Mouse (Mus musculus): ENCODE results near the gene 9130213A22Rik. TPM values are rescaled to one million over a fixed set of nuclear protein-coding genes. Genes with fewer than 3 reads are reported as not detected.
A peak's percentile ranks its signal among the peaks of the same experiment; 100 is the strongest.

Gene 9130213A22Rik
- polyA plus RNA-seq (2014; fragmentation: Nextera tagmentation; extraction: Ambion mirVana) = 0.11 and 0.43 TPM in 2 replicates

DNA sequence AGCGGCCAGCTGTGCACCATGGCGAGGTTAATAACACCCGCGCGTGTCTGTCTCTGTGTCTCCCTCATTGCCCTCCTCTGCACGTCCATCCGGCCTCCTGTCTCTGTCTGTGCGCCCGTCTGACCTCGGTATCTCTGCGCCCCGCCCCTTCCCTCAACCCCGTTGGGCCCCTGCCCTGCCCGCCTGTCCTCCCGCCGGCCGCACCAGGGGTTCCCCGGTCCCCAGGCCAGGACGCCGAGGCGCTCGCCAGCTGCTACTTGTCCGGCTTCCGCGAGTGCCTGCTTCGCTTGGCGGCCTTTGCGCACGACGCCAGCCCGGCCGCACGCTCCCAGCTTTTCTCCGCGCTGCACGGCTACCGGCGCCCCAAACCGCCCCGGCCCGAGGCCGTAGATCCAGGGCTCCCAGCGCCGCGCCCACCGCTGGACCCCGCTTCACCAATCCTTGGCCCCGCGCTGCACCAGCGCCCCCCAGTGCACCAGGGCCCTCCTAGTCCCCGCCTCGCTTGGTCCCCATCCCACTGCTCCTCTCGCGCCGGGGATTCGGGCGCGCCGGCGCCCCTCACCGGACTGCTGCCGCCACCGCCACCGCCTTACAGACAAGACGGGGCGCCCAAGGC is at the start of gene 9130213A22Rik:
TSS of gene 9130213A22Rik (minus strand) at position 254 of the 616 bp plus-strand sequence.
- Histone ChIP-seq H3K9ac (ENCODE audit: low read depth, low read length) (peak within 1 kb of the TSS; percentile 62), H3K27ac (ENCODE audit: low read depth, low read length) (peak within 1 kb of the TSS; percentile 78), H3K9me3 (ENCODE audit: control insufficient read depth, low read length) (no peaks in the 10 kb centered on the region), H3K36me3 (ENCODE audit: control insufficient read depth, insufficient read depth, low read length) (no peaks in the 10 kb centered on the region), H3K4me2 (replicated peaks; ENCODE audit: low read depth, low read length) (peak within 1 kb of the TSS; percentile 95), H3K4me1 (ENCODE audit: control insufficient read depth, insufficient read depth, low read length) (peaks cover 30% of the 10 kb centered on the region; the same call in 1 of the 2 replicates), H3K4me3 (ENCODE audit: low read length) (peak within 1 kb of the TSS; percentile 80), H3K27me3 (ENCODE audit: control insufficient read depth, insufficient read depth, low read length) (no peaks in the 10 kb centered on the region)
- under 1% methylated on average over 62 of the region's 66 CpGs for WGBS
- peak; percentile 65 for ATAC-seq (ENCODE audit: low FRiP score, low TSS enrichment)

DNA sequence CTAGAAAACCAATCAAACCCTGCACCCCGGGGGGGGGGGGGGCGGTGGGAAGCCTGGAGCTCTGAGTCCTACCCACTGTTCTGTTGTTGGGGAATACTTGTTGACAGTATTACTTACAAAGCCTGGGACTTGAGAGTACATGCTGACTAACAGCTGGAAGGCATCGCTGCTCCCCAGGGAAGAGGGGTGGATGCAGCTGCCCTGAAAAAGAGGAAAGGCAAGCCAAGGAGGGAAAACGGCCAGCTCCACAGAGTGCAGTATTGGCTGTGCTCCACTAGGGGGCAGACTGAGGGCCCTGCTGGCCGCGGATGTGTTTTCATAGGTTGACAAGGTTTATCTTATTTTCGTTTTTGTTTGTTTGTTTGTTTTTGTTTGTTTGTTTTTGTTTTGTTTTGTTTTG is 49.2 kb upstream of the 9130213A22Rik start:
- H3K4me3 ChIP-seq (ENCODE audit: low read length) = no peak overlapping the region
- ATAC-seq (ENCODE audit: low FRiP score, low TSS enrichment) = no peak
- 26% methylated on average over 7 of the region's 7 CpGs for WGBS
- H3K27ac ChIP-seq (ENCODE audit: low read depth, low read length) = no peak overlapping the region
- no peak overlapping the region for H3K9ac ChIP-seq (ENCODE audit: low read depth, low read length)
- no peaks in the 10 kb centered on the region for H3K9me3 ChIP-seq (ENCODE audit: control insufficient read depth, low read length)
- H3K4me2 ChIP-seq (replicated peaks; ENCODE audit: low read depth, low read length) = no peak overlapping the region
- H3K36me3 ChIP-seq (ENCODE audit: control insufficient read depth, insufficient read depth, low read length) = no peaks in the 10 kb centered on the region
- H3K4me1 ChIP-seq (ENCODE audit: control insufficient read depth, insufficient read depth, low read length) = 0 out of 2 replicates have a peak, but pooled peaks cover 3% of the 10 kb centered on the region
- H3K27me3 ChIP-seq (ENCODE audit: control insufficient read depth, insufficient read depth, low read length) = no peaks in the 10 kb centered on the region

- 86% methylated on average over 12 of the region's 12 CpGs for WGBS
- no peak overlapping the region for H3K4me3 ChIP-seq (ENCODE audit: low read length)
- H3K9ac ChIP-seq (ENCODE audit: low read depth, low read length) = no peak overlapping the region
- no peak for ATAC-seq (ENCODE audit: low FRiP score, low TSS enrichment)
- 0 out of 2 replicates have a peak, but pooled peaks cover 3% of the 10 kb centered on the region for H3K4me1 ChIP-seq (ENCODE audit: control insufficient read depth, insufficient read depth, low read length)
- H3K9me3 ChIP-seq (ENCODE audit: control insufficient read depth, low read length) = no peaks in the 10 kb centered on the region
- no peaks in the 10 kb centered on the region for H3K36me3 ChIP-seq (ENCODE audit: control insufficient read depth, insufficient read depth, low read length)
- H3K27ac ChIP-seq (ENCODE audit: low read depth, low read length) = no peak overlapping the region
- H3K4me2 ChIP-seq (replicated peaks; ENCODE audit: low read depth, low read length) = no peak overlapping the region
- no peaks in the 10 kb centered on the region for H3K27me3 ChIP-seq (ENCODE audit: control insufficient read depth, insufficient read depth, low read length)
These were observed 46.9 kb upstream of the 9130213A22Rik start for GRCm38 (mm10) chr11:69169313-69169712.

- Histone ChIP-seq H3K9me3 (ENCODE audit: control insufficient read depth, low read length) (no peaks in the 10 kb centered on the region), H3K36me3 (ENCODE audit: control insufficient read depth, insufficient read depth, low read length) (no peaks in the 10 kb centered on the region), H3K27ac (ENCODE audit: low read depth, low read length) (no peak within 1 kb of the TSS), H3K4me2 (replicated peaks; ENCODE audit: low read depth, low read length) (peak within 1 kb of the TSS; percentile 31), H3K9ac (ENCODE audit: low read depth, low read length) (peak within 1 kb of the TSS; percentile 8; the same call in 1 of the 2 replicates), H3K27me3 (ENCODE audit: control insufficient read depth, insufficient read depth, low read length) (peaks cover 14% of the 10 kb centered on the region), H3K4me3 (ENCODE audit: low read length) (peak within 1 kb of the TSS; percentile 19), H3K4me1 (ENCODE audit: control insufficient read depth, insufficient read depth, low read length) (peaks cover 8% of the 10 kb centered on the region; the same call in 1 of the 2 replicates)
- peak; percentile 79 for ATAC-seq (ENCODE audit: low FRiP score, low TSS enrichment)
- WGBS = 3% methylated on average over 18 of the region's 18 CpGs
These were observed 34.4 kb upstream of the 9130213A22Rik start, which contains the start of gene Alox12b for GRCm38 (mm10) chr11:69156800-69157199. Gene Alox12b (plus strand): TSS chr11:69156989.

DNA sequence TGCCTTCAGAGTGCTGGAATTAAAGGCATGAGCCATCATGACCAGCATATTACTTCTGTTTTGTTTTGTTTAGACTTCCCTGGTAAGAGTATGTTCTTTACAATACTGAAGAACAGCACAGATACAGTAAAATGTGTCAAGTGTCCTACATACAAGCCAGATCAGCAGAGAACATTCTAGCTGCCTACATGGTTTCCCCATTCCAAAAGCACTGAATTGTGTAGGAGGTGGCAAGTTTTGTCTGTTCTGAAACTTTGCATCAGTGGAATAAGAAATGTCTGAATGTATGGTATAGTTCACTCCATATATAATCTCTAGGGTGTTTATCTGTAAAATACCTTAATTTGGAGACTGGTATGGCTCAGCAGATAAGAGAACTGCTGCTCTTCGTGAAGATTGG is 33.0 kb upstream of the 9130213A22Rik start:
- WGBS = 59% methylated on average over 1 of the region's 1 CpGs
- H3K9ac ChIP-seq (ENCODE audit: low read depth, low read length) = no peak overlapping the region
- peaks cover 8% of the 10 kb centered on the region; the same call in 1 of the 2 replicates for H3K4me1 ChIP-seq (ENCODE audit: control insufficient read depth, insufficient read depth, low read length)
- no peaks in the 10 kb centered on the region for H3K36me3 ChIP-seq (ENCODE audit: control insufficient read depth, insufficient read depth, low read length)
- H3K27ac ChIP-seq (ENCODE audit: low read depth, low read length) = no peak overlapping the region
- no peaks in the 10 kb centered on the region for H3K9me3 ChIP-seq (ENCODE audit: control insufficient read depth, low read length)
- no peak overlapping the region for H3K4me2 ChIP-seq (replicated peaks; ENCODE audit: low read depth, low read length)
- no peak overlapping the region for H3K4me3 ChIP-seq (ENCODE audit: low read length)
- peaks cover 14% of the 10 kb centered on the region for H3K27me3 ChIP-seq (ENCODE audit: control insufficient read depth, insufficient read depth, low read length)
- no peak for ATAC-seq (ENCODE audit: low FRiP score, low TSS enrichment)

DNA sequence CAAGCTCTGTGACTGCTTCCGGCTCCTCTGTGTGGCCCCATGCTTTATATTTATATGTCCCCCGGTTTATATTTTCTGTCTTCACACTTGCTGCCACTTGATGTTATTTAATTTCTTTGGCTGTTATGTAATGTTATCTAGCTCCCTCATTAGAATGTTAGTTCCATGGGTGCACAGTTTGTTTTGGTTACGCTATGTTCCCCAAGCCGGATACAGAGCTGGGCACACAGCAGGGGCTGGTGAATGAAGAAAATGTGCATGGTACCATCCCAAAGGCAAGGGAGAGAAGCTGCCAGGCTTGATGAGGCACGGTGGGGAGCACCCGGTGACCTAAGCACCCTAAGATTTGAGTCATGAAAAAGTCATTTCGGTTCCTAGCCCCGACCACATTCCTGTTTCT is 31.4 kb upstream of the 9130213A22Rik start:
- Histone ChIP-seq H3K9ac (ENCODE audit: low read depth, low read length) (no peak overlapping the region), H3K27me3 (ENCODE audit: control insufficient read depth, insufficient read depth, low read length) (peaks cover 14% of the 10 kb centered on the region), H3K36me3 (ENCODE audit: control insufficient read depth, insufficient read depth, low read length) (no peaks in the 10 kb centered on the region), H3K27ac (ENCODE audit: low read depth, low read length) (no peak overlapping the region), H3K4me2 (replicated peaks; ENCODE audit: low read depth, low read length) (no peak overlapping the region), H3K9me3 (ENCODE audit: control insufficient read depth, low read length) (no peaks in the 10 kb centered on the region), H3K4me1 (ENCODE audit: control insufficient read depth, insufficient read depth, low read length) (peaks cover 8% of the 10 kb centered on the region; the same call in 1 of the 2 replicates), H3K4me3 (ENCODE audit: low read length) (no peak overlapping the region)
- no peak for ATAC-seq (ENCODE audit: low FRiP score, low TSS enrichment)
- 86% methylated on average over 8 of the region's 8 CpGs for WGBS

- no peak overlapping the region for H3K27ac ChIP-seq (ENCODE audit: low read depth, low read length)
- 57% methylated on average over 6 of the region's 6 CpGs for WGBS
- no peaks in the 10 kb centered on the region for H3K27me3 ChIP-seq (ENCODE audit: control insufficient read depth, insufficient read depth, low read length)
- ATAC-seq (ENCODE audit: low FRiP score, low TSS enrichment) = no peak
- H3K4me2 ChIP-seq (replicated peaks; ENCODE audit: low read depth, low read length) = peak overlapping the region; percentile 33
- H3K36me3 ChIP-seq (ENCODE audit: control insufficient read depth, insufficient read depth, low read length) = no peaks in the 10 kb centered on the region
- no peaks in the 10 kb centered on the region for H3K9me3 ChIP-seq (ENCODE audit: control insufficient read depth, low read length)
- no peaks in the 10 kb centered on the region for H3K4me1 ChIP-seq (ENCODE audit: control insufficient read depth, insufficient read depth, low read length)
- H3K4me3 ChIP-seq (ENCODE audit: low read length) = peak overlapping the region; percentile 10; the same call in 1 of the 2 replicates
- H3K9ac ChIP-seq (ENCODE audit: low read depth, low read length) = 0 out of 2 replicates have a peak overlapping the region, but pooled peaks have one; percentile 28
These were observed 28.6 kb upstream of the 9130213A22Rik start for GRCm38 (mm10) chr11:69151004-69151403.

DNA sequence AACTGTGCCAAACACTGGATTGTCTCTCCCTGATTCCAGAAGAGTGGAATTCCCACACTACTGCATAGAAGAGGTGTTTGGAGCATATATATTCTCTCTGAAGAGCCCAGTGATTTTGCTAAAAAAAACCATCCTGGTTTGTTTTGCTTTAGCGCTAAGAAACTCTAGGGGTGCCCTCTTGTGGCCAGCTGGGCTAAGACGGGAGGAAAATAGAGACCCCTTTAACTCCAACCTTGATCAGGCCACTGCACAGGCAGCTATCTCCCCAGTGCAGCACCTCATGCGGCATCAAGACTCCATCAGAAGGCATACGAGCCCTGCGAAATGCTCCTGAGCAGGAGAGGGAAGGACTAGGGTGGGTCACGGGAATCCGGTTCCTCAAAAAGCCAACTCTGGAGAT is 28.1 kb upstream of the 9130213A22Rik start:
- H3K27ac ChIP-seq (ENCODE audit: low read depth, low read length) = no peak overlapping the region
- WGBS = 5% methylated on average over 7 of the region's 7 CpGs
- no peak for ATAC-seq (ENCODE audit: low FRiP score, low TSS enrichment)
- H3K36me3 ChIP-seq (ENCODE audit: control insufficient read depth, insufficient read depth, low read length) = no peaks in the 10 kb centered on the region
- no peak overlapping the region for H3K9ac ChIP-seq (ENCODE audit: low read depth, low read length)
- H3K9me3 ChIP-seq (ENCODE audit: control insufficient read depth, low read length) = no peaks in the 10 kb centered on the region
- H3K4me2 ChIP-seq (replicated peaks; ENCODE audit: low read depth, low read length) = peak overlapping the region; percentile 33
- no peaks in the 10 kb centered on the region for H3K27me3 ChIP-seq (ENCODE audit: control insufficient read depth, insufficient read depth, low read length)
- H3K4me1 ChIP-seq (ENCODE audit: control insufficient read depth, insufficient read depth, low read length) = no peaks in the 10 kb centered on the region
- H3K4me3 ChIP-seq (ENCODE audit: low read length) = peak overlapping the region; percentile 10; the same call in 1 of the 2 replicates

- Histone ChIP-seq H3K4me3 (ENCODE audit: low read length) (no peak overlapping the region), H3K36me3 (ENCODE audit: control insufficient read depth, insufficient read depth, low read length) (no peaks in the 10 kb centered on the region), H3K4me1 (ENCODE audit: control insufficient read depth, insufficient read depth, low read length) (no peaks in the 10 kb centered on the region), H3K9me3 (ENCODE audit: control insufficient read depth, low read length) (no peaks in the 10 kb centered on the region), H3K27ac (ENCODE audit: low read depth, low read length) (no peak overlapping the region), H3K27me3 (ENCODE audit: control insufficient read depth, insufficient read depth, low read length) (no peaks in the 10 kb centered on the region), H3K4me2 (replicated peaks; ENCODE audit: low read depth, low read length) (no peak overlapping the region), H3K9ac (ENCODE audit: low read depth, low read length) (no peak overlapping the region)
- WGBS = 77% methylated on average over 6 of the region's 6 CpGs
- ATAC-seq (ENCODE audit: low FRiP score, low TSS enrichment) = no peak
These were observed 27.3 kb upstream of the 9130213A22Rik start for GRCm38 (mm10) chr11:69149728-69150127.

All from kidney, embryonic 14.5 days (tissue).